Mouse (Mus musculus) ES-E14 (cell line): ENCODE data around the gene Cyp27b1. TPM values are rescaled to one million over a fixed set of nuclear protein-coding genes. Genes with fewer than 3 reads are reported as not detected.

ENCODE experiments used
- DNase-seq: peaks from one replicate; pipeline ENCODE4 v3.0.0-alpha.2; 2013; ENCODE audit warnings: low read depth, low spot score
- H3K27ac ChIP-seq: 2 replicates; pipeline ENCODE4 v1.5.1; 2012; ENCODE audit warnings: low read depth, mild to moderate bottlenecking, low read length, moderate library complexity, mixed read lengths; ENCODE audit not compliant: poor library complexity, insufficient read depth, severe bottlenecking
- H3K36me3 ChIP-seq: 2 replicates; pipeline ENCODE4 v1.6.1; 2012; ENCODE audit warnings: mild to moderate bottlenecking, low read length, moderate library complexity, mixed read lengths; ENCODE audit not compliant: control insufficient read depth, poor library complexity, insufficient read depth, severe bottlenecking
- H3K4me1 ChIP-seq, 2 experiments: fragments of 150-350 bp in 1 of 2; sonication (generic) in 1 of 2; 2 replicates each; pipeline ENCODE4 v1.6.1; 2012; ENCODE audit warnings: low read length in 2 of 2, mild to moderate bottlenecking in 1 of 2, mixed read lengths in 1 of 2; ENCODE audit not compliant: control insufficient read depth in 2 of 2, insufficient read depth in 2 of 2, poor library complexity in 1 of 2
- H3K4me3 ChIP-seq, 2 experiments: fragments of 150-350 bp in 1 of 2; sonication (generic) in 1 of 2; 2 replicates each; pipeline ENCODE4 v1.5.1; 2012; ENCODE audit warnings: low read length in 2 of 2, low read depth in 1 of 2, mild to moderate bottlenecking in 1 of 2, mixed read lengths in 1 of 2; ENCODE audit not compliant: insufficient read depth in 1 of 2, poor library complexity in 1 of 2, severe bottlenecking in 1 of 2
- H3K9ac ChIP-seq: 2 replicates; pipeline ENCODE4 v1.6.1; 2012; ENCODE audit warnings: low read depth, mild to moderate bottlenecking, low read length, mixed read lengths; ENCODE audit not compliant: poor library complexity, insufficient read depth, severe bottlenecking
- H3K9me3 ChIP-seq: fragments of 150-350 bp; sonication (generic); 2 replicates; pipeline ENCODE4 v1.6.1; 2012; ENCODE audit warnings: low read depth, mild to moderate bottlenecking, low read length; ENCODE audit not compliant: control insufficient read depth, insufficient read depth
- CHD2 ChIP-seq: IDR thresholded peaks from 2 replicates; pipeline ENCODE4 v1.6.1; 2014; ENCODE audit warnings: mild to moderate bottlenecking, low read depth, low read length, inconsistent platforms
- HCFC1 ChIP-seq: IDR thresholded peaks from 2 replicates; pipeline ENCODE4 v1.6.1; 2012; ENCODE audit warnings: low read length, inconsistent platforms, borderline replicate concordance; ENCODE audit not compliant: insufficient read depth
- MAFK ChIP-seq: IDR thresholded peaks from 2 replicates; pipeline ENCODE4 v1.6.1; 2014; ENCODE audit warnings: mild to moderate bottlenecking, low read depth, low read length, inconsistent platforms; ENCODE audit not compliant: insufficient read depth
- ZC3H11A ChIP-seq: IDR thresholded peaks from 2 replicates; pipeline ENCODE4 v1.6.1; 2012; ENCODE audit warnings: low read depth, mild to moderate bottlenecking, inconsistent platforms, low read length, borderline replicate concordance
- ZNF384 ChIP-seq: IDR thresholded peaks from 2 replicates; pipeline ENCODE4 v1.6.1; 2012; ENCODE audit warnings: low read depth, low read length, inconsistent platforms
- in situ Hi-C, 2 experiments: fragments of 600-800 bp; cut with MboI; formaldehyde crosslinking; loops; one replicate each; pipeline ENCODE4 v1.15.1; 2025; ENCODE audit warnings: low sequenced_read_pairs in 2 of 2, inconsistent platforms in 1 of 2; ENCODE audit not compliant: unreplicated experiment in 2 of 2
- total RNA-seq: library from RNA; depleted of rRNA; stranded (reverse); fragments of 300-350 nt; gene quantifications from 2 replicates; pipeline ENCODE4 v1.2.3, GENCODE M21; 2012

Gene Cyp27b1
- total RNA-seq, 1 experiment: 0.40 TPM

DNA sequence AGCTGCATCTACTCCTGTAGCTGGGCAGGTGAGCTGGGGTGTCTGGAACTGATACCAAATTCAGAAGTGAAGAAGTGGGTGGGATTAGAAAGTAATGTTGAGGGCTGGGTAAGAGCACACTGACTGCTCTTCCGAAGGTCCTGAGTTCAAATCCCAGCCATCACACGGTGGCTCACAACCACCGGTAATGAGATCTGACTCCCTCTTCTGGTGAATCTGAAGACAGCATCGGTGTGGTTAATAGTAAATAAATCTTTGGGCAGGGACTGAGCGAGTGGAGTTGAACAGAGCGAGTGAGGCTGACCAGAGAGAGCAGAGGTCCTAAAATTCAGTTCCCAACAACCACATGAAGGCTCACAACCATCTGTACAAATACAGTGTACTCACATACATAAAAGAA lies 37.6 kb downstream of the Cyp27b1 start:
- no peak overlapping the region for H3K9ac ChIP-seq
- H3K4me1 ChIP-seq: peaks cover 0 to 7% of the 10 kb centered on the region in 2 experiments; a peak in 1 of 4 replicates
- in situ Hi-C loops: no loop called here
- DNase-seq: no peak
- H3K9me3 ChIP-seq: no peaks in the 10 kb centered on the region
- no peak overlapping the region for H3K27ac ChIP-seq
- no peaks in the 10 kb centered on the region for H3K36me3 ChIP-seq
- TF ChIP-seq MAFK: no peak
- no peak for TF ChIP-seq HCFC1
- no peak for TF ChIP-seq CHD2
- TF ChIP-seq ZNF384: no peak
- no peak for TF ChIP-seq ZC3H11A
- no peak overlapping the region for H3K4me3 ChIP-seq

DNA sequence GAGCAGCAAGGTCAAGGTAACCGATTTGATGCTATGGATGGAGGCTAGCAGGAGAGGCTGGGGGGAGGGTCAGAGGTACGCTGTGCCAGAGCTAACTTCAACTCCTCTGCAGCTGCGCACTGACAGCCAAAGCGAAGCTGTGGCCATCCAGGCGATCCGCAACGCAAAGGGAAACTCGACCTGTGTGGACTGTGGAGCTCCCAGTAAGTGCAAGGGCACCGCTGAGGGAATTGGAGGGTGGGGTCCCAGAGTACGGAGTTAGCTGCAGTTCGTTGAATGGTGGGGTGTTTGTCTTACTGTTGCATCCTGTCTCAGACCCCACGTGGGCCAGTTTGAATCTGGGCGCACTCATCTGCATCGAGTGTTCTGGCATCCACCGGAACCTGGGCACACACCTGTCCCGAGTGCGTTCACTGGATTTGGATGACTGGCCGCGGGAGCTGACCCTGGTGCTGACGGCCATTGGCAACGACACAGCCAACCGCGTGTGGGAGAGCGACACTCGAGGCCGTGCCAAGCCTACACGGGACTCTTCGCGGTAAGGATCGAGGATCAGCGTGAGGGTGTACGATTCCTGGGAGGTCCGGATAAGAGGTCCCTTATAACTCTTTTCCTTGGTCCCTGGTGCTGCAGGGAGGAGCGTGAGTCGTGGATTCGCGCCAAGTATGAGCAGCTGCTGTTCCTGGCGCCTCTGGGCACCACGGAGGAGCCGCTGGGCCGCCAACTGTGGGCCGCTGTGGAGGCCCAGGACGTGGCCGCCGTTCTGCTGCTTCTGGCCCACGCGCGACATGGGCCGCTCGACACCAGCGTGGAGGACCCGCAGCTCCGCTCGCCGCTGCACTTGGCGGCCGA lies 42.7 kb downstream of the Cyp27b1 start:
- no peak for DNase-seq
- H3K9ac ChIP-seq: no peak overlapping the region
- H3K27ac ChIP-seq: no peak overlapping the region
- in situ Hi-C loops: no loop called here
- no peaks in the 10 kb centered on the region for H3K9me3 ChIP-seq
- peak overlapping the region; percentile 32 to 55; a peak in 2 of 4 replicates for H3K4me3 ChIP-seq
- TF ChIP-seq ZNF384 (no peak), CHD2 (no peak), MAFK (no peak), ZC3H11A (no peak), HCFC1 (no peak)
- no peaks in the 10 kb centered on the region for H3K36me3 ChIP-seq
- peaks cover 0 to 13% of the 10 kb centered on the region in 2 experiments; a peak in 2 of 4 replicates for H3K4me1 ChIP-seq

DNA sequence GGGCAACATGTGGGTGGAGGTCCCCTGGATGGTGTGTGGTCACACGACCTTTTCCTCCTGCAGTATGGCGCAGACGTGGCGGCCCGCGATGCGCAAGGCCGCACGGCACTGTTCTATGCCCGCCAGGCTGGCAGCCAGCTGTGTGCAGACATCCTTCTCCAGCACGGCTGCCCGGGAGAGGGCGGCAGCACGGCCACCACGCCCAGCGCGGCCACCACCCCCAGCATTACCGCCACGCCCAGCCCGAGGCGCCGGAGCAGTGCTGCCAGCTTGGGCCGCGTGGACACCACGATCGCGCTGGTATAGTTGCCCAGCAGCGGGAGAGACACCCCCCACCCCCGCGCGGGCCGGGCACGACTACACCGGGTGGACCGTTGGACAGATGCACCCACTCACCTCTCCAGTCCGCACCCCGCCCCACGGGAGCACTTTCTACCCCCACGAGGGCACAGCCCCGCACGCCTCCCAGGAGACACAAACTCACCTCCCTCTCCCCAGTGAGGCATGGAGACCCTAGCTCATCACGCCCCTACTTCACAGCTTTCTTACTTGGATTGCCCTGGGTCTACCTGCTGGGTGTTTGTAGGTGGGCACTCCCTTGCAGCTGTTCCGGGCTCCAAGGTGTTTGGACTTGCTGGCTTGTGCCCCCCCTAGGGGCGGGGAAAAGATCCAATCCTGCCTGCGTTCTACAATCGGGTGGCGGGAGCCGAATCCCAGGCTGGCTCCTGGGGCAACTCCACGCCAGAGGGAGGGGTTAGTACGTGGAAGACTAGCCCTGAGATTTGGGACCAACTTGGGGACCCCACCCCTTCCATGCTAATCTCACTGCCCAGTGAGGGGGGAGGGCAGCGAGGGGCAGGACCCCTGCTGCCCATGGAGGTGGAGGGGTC lies 43.7 kb downstream of the Cyp27b1 start:
- Histone ChIP-seq H3K9ac (peak overlapping the region; percentile 2; the same call in 1 of the 2 replicates), H3K36me3 (no peaks in the 10 kb centered on the region), H3K4me1 (peaks cover 0 to 20% of the 10 kb centered on the region in 2 experiments; a peak in 2 of 4 replicates), H3K27ac (no peak overlapping the region), H3K4me3 (peak overlapping the region; percentile 32 to 55; a peak in 2 of 4 replicates), H3K9me3 (no peaks in the 10 kb centered on the region)
- DNase-seq: no peak
- TF ChIP-seq ZC3H11A (no peak), CHD2 (no peak), ZNF384 (no peak), HCFC1 (no peak), MAFK (no peak)
- in situ Hi-C loops: no loop called here

DNA sequence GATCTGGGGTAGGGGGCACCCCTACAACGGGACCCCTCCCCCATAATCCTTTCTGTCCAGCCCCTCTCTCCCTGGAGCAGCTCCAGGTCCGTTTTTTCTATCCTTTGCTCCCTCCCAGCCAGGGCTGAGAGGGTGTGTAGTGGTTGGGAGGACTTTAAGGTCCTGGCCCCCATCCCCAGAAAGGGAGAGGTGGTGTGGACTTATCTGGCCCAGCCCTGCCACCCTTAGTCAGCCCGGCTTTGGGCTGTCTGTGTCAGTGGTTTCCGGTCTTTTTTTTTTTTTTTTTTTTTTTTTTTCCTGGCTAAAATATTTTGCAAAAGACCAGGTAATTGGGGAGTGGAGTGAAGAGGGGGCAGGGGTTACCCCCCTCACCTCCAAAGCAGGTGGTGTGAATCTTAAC lies 44.7 kb downstream of the Cyp27b1 start:
- Histone ChIP-seq H3K36me3 (peaks cover 2% of the 10 kb centered on the region; the same call in 1 of the 2 replicates), H3K9ac (no peak overlapping the region), H3K4me3 (no peak overlapping the region), H3K4me1 (peaks cover 0 to 24% of the 10 kb centered on the region in 2 experiments; a peak in 2 of 4 replicates), H3K9me3 (no peaks in the 10 kb centered on the region), H3K27ac (no peak overlapping the region)
- no peak for DNase-seq
- TF ChIP-seq ZNF384 (no peak), ZC3H11A (no peak)
- in situ Hi-C loops: no loop called here
